Mouse (Mus musculus) megakaryocyte, embryonic 14.5 days (primary cell): Measurements from ENCODE around the gene Slc16a11.

Experiments used
- FLI1 ChIP-seq: IDR thresholded peaks from 2 replicates; pipeline ENCODE4 v1.6.1; 2012; ENCODE audit warnings: low read length, inconsistent platforms, mixed read lengths
- GATA1 ChIP-seq: IDR thresholded peaks from 3 replicates; pipeline ENCODE4 v1.6.1; 2012; ENCODE audit warnings: mixed read lengths, low read length, inconsistent platforms, borderline replicate concordance

DNA sequence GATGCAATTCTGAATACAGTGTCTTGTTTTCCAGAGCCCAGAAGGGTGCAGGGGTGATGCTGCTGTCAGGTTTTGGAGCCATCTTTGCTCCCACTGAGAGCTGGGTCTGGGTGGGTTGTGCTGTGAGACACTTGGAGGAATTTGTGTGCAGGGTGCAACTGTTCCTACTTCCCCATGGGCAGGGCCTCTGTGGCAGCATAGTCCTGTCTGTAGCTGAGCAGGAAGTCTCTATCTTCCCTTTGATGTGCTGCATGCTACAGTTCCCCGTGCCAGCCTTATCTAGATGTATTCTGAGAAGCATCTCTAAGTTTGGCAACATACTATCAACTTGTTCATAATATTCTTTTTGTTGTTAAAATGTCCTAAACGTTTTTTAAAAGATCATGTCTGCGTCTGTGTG, 52.7 kb downstream of the Slc16a11 start:
- no peak for TF ChIP-seq GATA1
- no peak for TF ChIP-seq FLI1
